Mouse (Mus musculus) ES-E14 (cell line): ENCODE measurements around the gene Acp7.

Source experiments
- CHD2 ChIP-seq: IDR thresholded peaks from 2 replicates; pipeline ENCODE4 v1.6.1; 2014; ENCODE audit warnings: mild to moderate bottlenecking, low read depth, low read length, inconsistent platforms
- ZC3H11A ChIP-seq: IDR thresholded peaks from 2 replicates; pipeline ENCODE4 v1.6.1; 2012; ENCODE audit warnings: low read depth, mild to moderate bottlenecking, inconsistent platforms, low read length, borderline replicate concordance
- ZNF384 ChIP-seq: IDR thresholded peaks from 2 replicates; pipeline ENCODE4 v1.6.1; 2012; ENCODE audit warnings: low read depth, low read length, inconsistent platforms

- TF ChIP-seq ZC3H11A: no peak
- no peak for TF ChIP-seq ZNF384
- no peak for TF ChIP-seq CHD2
Measured at GRCm38 (mm10) chr7:28558486-28558885, 72.6 kb downstream of the Acp7 start.
